Mouse (Mus musculus) embryonic fibroblast, embryonic 13.5 days (primary cell): ENCODE data around the gene Atad2b.

Source experiments
- CTCF ChIP-seq: IDR thresholded peaks from 2 replicates; pipeline ENCODE4 v1.5.1; 2011; ENCODE audit warnings: mild to moderate bottlenecking, control low read depth, low read length, moderate library complexity, borderline replicate concordance; ENCODE audit not compliant: insufficient read depth
- POLR2A ChIP-seq: IDR thresholded peaks from 2 replicates; pipeline ENCODE4 v1.6.1; 2011; ENCODE audit warnings: low read depth, mild to moderate bottlenecking, control low read depth, low read length, moderate library complexity

- TF ChIP-seq POLR2A (no peak), CTCF (no peak)
Observed at GRCm38 (mm10) chr12:4905946-4906345, 11.2 kb upstream of the Atad2b start.
